Mouse (Mus musculus) heart, postnatal 14 days (tissue): ENCODE results near the gene Olfr982. TPM values are rescaled to one million over a fixed set of nuclear protein-coding genes. Genes with fewer than 3 reads are reported as not detected.

Experiments
- DNase-seq, 2 experiments: peaks; one replicate each; pipeline ENCODE4 v3.0.0; 2021 to 2022
- intact Hi-C: fragments of 180-260 bp; cut with DNase I; formaldehyde crosslinking; loops from one replicate; pipeline ENCODE4 v1.15.1; 2025
- long read RNA-seq, 2 experiments: library from polyadenylated mRNA; stranded (forward); transcript quantifications; one replicate each; pipeline ENCODE4 v2.0.0; 2021
- total RNA-seq, 2 experiments: library from RNA; stranded (reverse); gene quantifications; 2 replicates each; pipeline ENCODE4 v1.2.3; 2021

Olfr982 gene
- not detected for total RNA-seq
- long read RNA-seq, experiment 1, result 0 reads
- long read RNA-seq, experiment 2, result 0 reads

DNA sequence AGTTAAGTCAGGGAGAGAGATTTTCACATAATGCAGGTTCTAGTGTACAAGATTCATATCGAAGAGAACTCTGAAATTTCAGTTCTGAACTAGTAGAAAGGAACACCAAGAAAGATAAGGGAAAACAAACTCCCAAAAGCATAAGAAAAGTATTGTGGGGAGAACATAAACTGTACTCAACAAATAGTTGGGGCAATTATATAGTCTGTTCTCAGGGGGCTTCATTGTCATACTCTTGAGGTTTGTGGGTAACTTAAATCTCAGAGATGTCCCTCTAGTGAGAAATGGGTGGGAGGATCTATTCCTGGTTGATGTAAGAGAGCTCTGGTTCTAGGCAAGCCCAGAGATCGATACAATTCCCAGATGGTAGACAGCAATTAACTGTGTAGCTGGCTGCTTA is at the start of gene Olfr982:
Gene Olfr982, plus strand, starts transcription at position 301 of the 400 bp plus-strand sequence.
- no peak for DNase-seq
- intact Hi-C loops, result no loop called here

GRCm38 (mm10) chr9:40050138-40050537 is 23.5 kb upstream of the Olfr982 start:
- intact Hi-C loops, result no loop called here
- DNase-seq, result no peak

DNA sequence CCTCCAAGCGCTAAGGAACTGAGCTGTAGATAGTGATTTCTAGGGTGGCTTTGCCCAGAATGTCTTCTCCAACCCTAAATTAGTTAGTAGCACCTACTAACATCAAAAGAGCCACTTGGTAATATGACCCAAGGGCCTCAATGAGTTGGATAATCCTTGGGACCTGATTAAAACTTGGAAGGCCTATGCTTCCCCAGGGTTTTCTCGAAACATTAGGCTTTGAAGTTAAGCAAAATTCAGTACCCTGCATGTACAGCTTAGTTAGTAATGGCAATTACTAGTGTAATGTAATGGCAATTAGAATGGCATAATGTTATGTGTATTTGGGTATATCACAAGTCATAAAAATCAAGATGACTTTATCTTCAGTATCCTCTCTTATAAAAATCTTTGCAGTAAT is 19.9 kb downstream of the Olfr982 start, which contains the start of gene Olfr983:
Gene Olfr983, minus strand, starts transcription at position 101 of the 400 bp plus-strand sequence.
- intact Hi-C loops, result no loop called here
- DNase-seq, result no peak

GRCm38 (mm10) chr9:40094769-40095168 is 21.1 kb downstream of the Olfr982 start:
- DNase-seq, result no peak
- intact Hi-C loops, result no loop called here

DNA sequence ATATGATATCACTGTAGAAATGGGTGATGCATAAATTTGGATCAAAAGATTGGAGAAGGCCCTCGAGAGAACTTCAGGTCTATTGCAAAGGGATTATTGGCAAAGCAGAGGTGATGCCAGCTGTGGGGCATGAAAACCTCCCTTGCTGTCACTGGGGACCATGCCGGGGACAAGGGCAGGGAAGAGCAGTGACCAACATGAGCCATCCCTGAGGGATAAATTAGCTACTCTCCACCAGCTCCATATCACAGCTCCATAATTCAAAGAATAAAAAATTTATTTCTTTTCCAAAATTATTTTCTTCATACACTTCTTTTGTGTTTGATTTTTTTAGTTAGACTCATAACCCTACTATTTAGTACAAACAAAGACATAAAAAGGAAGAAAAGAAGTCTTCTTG is 40.5 kb downstream of the Olfr982 start, which contains the start of gene Olfr984:
Gene Olfr984, minus strand, starts transcription at position 101 of the 400 bp plus-strand sequence.
- intact Hi-C loops, result no loop called here
- DNase-seq, result no peak

DNA sequence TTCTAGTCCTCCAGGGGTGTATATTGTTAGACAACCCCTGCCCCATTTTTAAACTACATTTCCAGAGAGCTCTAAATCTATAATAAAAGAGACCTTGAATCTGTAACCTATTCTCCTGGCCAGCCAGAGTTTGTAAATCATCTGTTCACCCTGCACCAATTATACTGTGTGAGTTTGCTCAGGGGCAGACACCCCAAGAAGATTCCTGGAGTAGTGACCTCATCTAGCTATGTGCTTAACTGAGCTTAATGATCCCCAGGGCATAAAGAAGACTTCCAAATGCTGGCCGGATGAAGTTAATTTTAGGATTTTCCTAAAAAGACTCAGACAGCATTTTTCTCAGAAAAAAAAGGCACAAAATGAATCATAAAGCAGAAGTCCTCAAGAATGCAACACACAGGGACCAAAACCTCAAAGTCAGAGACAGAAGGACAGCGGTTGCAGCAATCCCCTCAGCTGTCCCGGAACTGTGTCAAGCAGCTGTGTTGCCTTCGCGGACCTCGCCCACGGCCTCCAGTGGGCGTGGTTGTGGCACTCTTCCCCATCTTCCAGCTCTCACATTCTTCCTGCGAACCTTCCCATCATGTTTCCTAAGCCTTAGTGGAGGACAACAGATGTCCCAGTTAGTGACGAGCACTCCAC is 43.1 kb downstream of the Olfr982 start:
- peak; percentile 73 to 75 for DNase-seq
- intact Hi-C loops, result no loop called here

- no peak for DNase-seq
- intact Hi-C loops, result no loop called here
These were observed 43.6 kb downstream of the Olfr982 start for GRCm38 (mm10) chr9:40117287-40117659.

Other genes starting within 250 kb of the Olfr982 start
- not detected for gene Olfr971, start 237.0 kb upstream of the Olfr982 start, total RNA-seq
- gene Olfr972, start 207.4 kb upstream of the Olfr982 start, total RNA-seq, result not detected
- gene Olfr229, start 166.5 kb upstream of the Olfr982 start, total RNA-seq, result not detected
- gene Olfr974, start 136.3 kb upstream of the Olfr982 start, total RNA-seq, result not detected
- not detected for gene Olfr975, start 121.8 kb upstream of the Olfr982 start, total RNA-seq
- not detected for gene Olfr976, start 112.7 kb upstream of the Olfr982 start, total RNA-seq
- gene Olfr978, start 81.7 kb upstream of the Olfr982 start, total RNA-seq, result not detected
- not detected for gene Olfr979, start 70.4 kb upstream of the Olfr982 start, total RNA-seq
- gene Olfr980, start 64.2 kb upstream of the Olfr982 start, total RNA-seq, result not detected
- gene Olfr981, start 52.4 kb upstream of the Olfr982 start, total RNA-seq, result not detected
- not detected for gene Olfr983, start 19.8 kb downstream of the Olfr982 start, total RNA-seq
- not detected for gene Olfr984, start 40.4 kb downstream of the Olfr982 start, total RNA-seq
- gene Olfr985, start 56.4 kb downstream of the Olfr982 start, total RNA-seq, result not detected
- gene Tmem225, start 74.3 kb downstream of the Olfr982 start, total RNA-seq, result not detected
- gene Olfr986, start 107.1 kb downstream of the Olfr982 start, total RNA-seq, result not detected
- gene Zfp202, start 118.5 kb downstream of the Olfr982 start, total RNA-seq, result 1 to 10 TPM; 2.0 TPM
- 1 to 10 TPM in 1 of 2 experiments, under 1 TPM in 1; 0.95 to 1.3 TPM for gene Scn3b, start 195.4 kb downstream of the Olfr982 start, total RNA-seq